Comparison of ENCODE assay signal across 22 mouse cellular contexts in the genomic region with DNA sequence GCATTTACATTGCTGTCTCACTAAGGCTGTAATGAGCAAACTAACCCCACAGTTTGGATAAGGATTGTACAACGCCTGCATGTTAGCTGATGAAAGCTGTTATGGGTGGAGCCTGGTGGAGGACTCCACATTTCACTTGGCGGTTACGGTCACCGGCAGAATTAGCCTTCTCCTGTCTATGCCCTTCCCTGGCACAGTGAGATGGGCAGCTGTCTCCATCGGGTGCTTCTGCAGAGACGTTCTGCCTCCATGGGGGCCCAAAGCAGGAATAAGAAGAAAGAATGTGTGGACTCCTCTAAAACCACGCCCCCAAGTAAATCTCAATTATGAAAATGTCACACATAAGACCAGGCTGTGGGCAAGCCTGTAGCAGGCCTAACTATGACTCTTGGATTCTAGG. TPM values are rescaled to one million over a fixed set of nuclear protein-coding genes. Genes with fewer than 3 reads are reported as not detected.
DNase-seq lines count a peak whose midpoint lies in the region; ATAC-seq and TF ChIP-seq lines count a peak whose summit lies in the region.
"Had no signal": no experiment of that assay in that cellular context is flagged by ENCODE, and none has a peak within 500 bp of the region (broad histone marks: within the 10 kb centered on the region; RNA-seq: fewer than 3 reads in every experiment).

No protein-coding gene starts in this region.

- no peak overlapping the region for H3K4me3 ChIP-seq in heart, adult 2 months
- H3K4me3 ChIP-seq in liver, embryonic 12.5 days: no peak overlapping the region
- H3K4me3 ChIP-seq in liver, embryonic 11.5 days (ENCODE audit: low read depth, low read length): no peak overlapping the region
- H3K4me3 ChIP-seq: embryonic facial prominence, embryonic 10.5 days; forebrain, embryonic 13.5 days; heart, embryonic 15.5 days; hindbrain, embryonic 13.5 days had no signal

- H3K4me1 ChIP-seq in heart, adult 2 months (ENCODE audit: control insufficient read depth, insufficient read depth, low read length): no peaks in the 10 kb centered on the region
- peaks cover 27% of the 10 kb centered on the region for H3K4me1 ChIP-seq in liver, embryonic 12.5 days
- H3K4me1 ChIP-seq in liver, embryonic 11.5 days (replicated peaks; ENCODE audit: control insufficient read depth, insufficient read depth, low read length): 0 out of 2 replicates have a peak, but pooled peaks cover 2% of the 10 kb centered on the region
- H3K4me1 ChIP-seq: embryonic facial prominence, embryonic 10.5 days; forebrain, embryonic 13.5 days; heart, embryonic 15.5 days; hindbrain, embryonic 13.5 days had no signal

- 76% methylated on average over 7 of the region's 7 CpGs for WGBS in heart, adult 2 months
- WGBS in liver, embryonic 12.5 days (ENCODE audit: insufficient replicate concordance): 63% methylated on average over 7 of the region's 7 CpGs
- WGBS in liver, embryonic 11.5 days: 72% methylated on average over 7 of the region's 7 CpGs

- no peak for TF ChIP-seq EP300 in heart, adult 2 months (IDR thresholded peaks at IDR 0.05; ENCODE audit: insufficient read depth, low read depth, low read length)

- ATAC-seq in liver, embryonic 12.5 days: no peak
- no peak for ATAC-seq in liver, embryonic 11.5 days (replicated peaks; ENCODE audit: low FRiP score)
- ATAC-seq in megakaryocyte progenitor cell, adult 5-6 weeks (replicated peaks; ENCODE audit: poor library complexity): peak; percentile 20; the same call in 1 of the 2 replicates
- ATAC-seq: forebrain, embryonic 13.5 days; forebrain, postnatal 0 days; hindbrain, postnatal 0 days had no signal

- H3K79me2 ChIP-seq in heart, adult 2 months (replicated peaks; ENCODE audit: control insufficient read depth, insufficient read depth, low read length): no peaks in the 10 kb centered on the region

- TF ChIP-seq CTCF in heart, adult 2 months (IDR thresholded peaks at IDR 0.05): no peak

- H3K4me2 ChIP-seq in liver, embryonic 12.5 days: peak overlapping the region; percentile 22; the same call in 1 of the 2 replicates
- no peak overlapping the region for H3K4me2 ChIP-seq in liver, embryonic 11.5 days
- H3K4me2 ChIP-seq: forebrain, embryonic 13.5 days; heart, embryonic 15.5 days; hindbrain, embryonic 13.5 days had no signal

- TF ChIP-seq POLR2A in heart, adult 2 months (IDR thresholded peaks at IDR 0.05; ENCODE audit: insufficient read depth, low read depth, low read length): no peak

- no peaks in the 10 kb centered on the region for H3K36me3 ChIP-seq in heart, adult 2 months (ENCODE audit: control insufficient read depth, insufficient read depth, low read length)
- no peaks in the 10 kb centered on the region for H3K36me3 ChIP-seq in liver, embryonic 12.5 days
- no peaks in the 10 kb centered on the region for H3K36me3 ChIP-seq in liver, embryonic 11.5 days (ENCODE audit: control insufficient read depth, insufficient read depth, low read length)
- H3K36me3 ChIP-seq: embryonic facial prominence, embryonic 10.5 days; heart, embryonic 15.5 days; hindbrain, embryonic 13.5 days had no signal

- H3K9ac ChIP-seq in heart, adult 2 months (ENCODE audit: low read depth, low read length): no peak overlapping the region
- no peak overlapping the region for H3K9ac ChIP-seq in liver, embryonic 12.5 days
- no peak overlapping the region for H3K9ac ChIP-seq in liver, embryonic 11.5 days (ENCODE audit: low read depth, low read length)
- H3K9ac ChIP-seq: forebrain, embryonic 13.5 days; forebrain, postnatal 0 days; heart, embryonic 15.5 days; hindbrain, embryonic 13.5 days had no signal

- no peaks in the 10 kb centered on the region for H3K9me3 ChIP-seq in liver, embryonic 12.5 days (replicated peaks)
- H3K9me3 ChIP-seq in liver, embryonic 11.5 days (ENCODE audit: control insufficient read depth, low read length): no peaks in the 10 kb centered on the region
- H3K9me3 ChIP-seq: embryonic facial prominence, embryonic 10.5 days; forebrain, embryonic 13.5 days; heart, embryonic 15.5 days; hindbrain, embryonic 13.5 days had no signal

- DNase-seq in heart, adult 11 months: peak; percentile 37
- no peak for DNase-seq in heart, adult 2 months
- DNase-seq in liver, embryonic 11.5 days (ENCODE audit: low spot score): no peak
- no peak for DNase-seq in left cerebral cortex, postnatal 10 days (ENCODE audit: extremely low spot score in 1 of 2, low spot score in 2 of 2)
- no peak for DNase-seq in heart, adult 8-10 months (ENCODE audit: low spot score)
- DNase-seq: adrenal gland, postnatal 14 days; cerebellum, adult 11-12 months; cerebellum, adult 9-11 months; forebrain, postnatal 0 days; gastrocnemius, postnatal 36 days; heart, postnatal 14 days had no signal

- no peaks in the 10 kb centered on the region for H3K27me3 ChIP-seq in heart, adult 2 months (ENCODE audit: control insufficient read depth, insufficient read depth, low read length)
- H3K27me3 ChIP-seq in liver, embryonic 12.5 days (replicated peaks): peaks cover 8% of the 10 kb centered on the region; the same call in 1 of the 2 replicates
- H3K27me3 ChIP-seq in liver, embryonic 11.5 days (replicated peaks; ENCODE audit: control insufficient read depth, insufficient read depth, low read length): no peaks in the 10 kb centered on the region
- H3K27me3 ChIP-seq: CH12.LX; forebrain, embryonic 13.5 days had no signal

- intact Hi-C loops in heart, adult 2 months (cut with DNase I): loop anchor here (1.0 kb wide), 1 partner anchor 25 kb away; no protein-coding TSS in a partner anchor
- intact Hi-C loops in left cerebral cortex, postnatal 10 days (cut with DNase I): loop anchor here (5.0 kb wide), 2 partner anchors 51 to 59 kb away; partner anchors contain the start of gene Abcc4

- no peak overlapping the region for H3K27ac ChIP-seq in heart, adult 2 months
- no peak overlapping the region for H3K27ac ChIP-seq in liver, embryonic 12.5 days
- no peak overlapping the region for H3K27ac ChIP-seq in liver, embryonic 11.5 days (ENCODE audit: low read depth, low read length)
- H3K27ac ChIP-seq: embryonic facial prominence, embryonic 10.5 days; forebrain, embryonic 13.5 days; heart, embryonic 15.5 days; hindbrain, embryonic 13.5 days; hindbrain, postnatal 0 days had no signal

RNA-seq across cellular contexts. Expression of gene Cldn10, which starts 21.8 kb away (rescaled TPM):
- total RNA-seq in heart, adult 2 months (2021): under 1 TPM in 1 of 2 experiments, not detected in 1; 0.09 TPM
- polyA plus RNA-seq in heart, adult 2 months (2012; rRNA removed): 0.20 and 0.72 TPM in 2 replicates
- polyA plus RNA-seq in liver, embryonic 12.5 days (2016; fragmentation: Nextera tagmentation; extraction: Ambion mirVana): 0.17 and 0.30 TPM in 2 replicates
- 0.30 and 0.47 TPM in 2 replicates for polyA plus RNA-seq in liver, embryonic 11.5 days (2014; fragmentation: Nextera tagmentation; extraction: Ambion mirVana)
- 0.10 TPM in 1 of 2 replicates, not detected in the other for total RNA-seq in megakaryocyte progenitor cell, adult 5-6 weeks (2015)
- 0.14 TPM in 1 of 2 replicates, not detected in the other for total RNA-seq in megakaryocyte progenitor cell, adult 5-6 weeks (2017)
- 10 to 100 TPM; 16.1 to 18.4 TPM for total RNA-seq in left cerebral cortex, postnatal 10 days (2021)
- total RNA-seq in heart, adult 8-10 months (2022): under 1 TPM in 2 of 4 experiments, not detected in 2; 0.16 to 0.23 TPM
- total RNA-seq: CH12.LX; gastrocnemius, adult 8-10 months; gastrocnemius, postnatal 36 days; hematopoietic stem cell, adult 5-6 weeks had no signal
- polyA plus RNA-seq: C2C12 had no signal

RNA-seq across cellular contexts. Expression of gene Abcc4, which starts 59.9 kb away (rescaled TPM):
- total RNA-seq in heart, adult 2 months (2021): 1 to 10 TPM; 9.1 to 9.8 TPM
- 5.7 and 7.4 TPM in 2 replicates for polyA plus RNA-seq in heart, adult 2 months (2012; rRNA removed)
- polyA plus RNA-seq in liver, embryonic 12.5 days (2016; fragmentation: Nextera tagmentation; extraction: Ambion mirVana): 3.0 and 3.4 TPM in 2 replicates
- 4.5 and 5.8 TPM in 2 replicates for polyA plus RNA-seq in liver, embryonic 11.5 days (2014; fragmentation: Nextera tagmentation; extraction: Ambion mirVana)
- total RNA-seq in megakaryocyte progenitor cell, adult 5-6 weeks (2015): 38.3 and 41.5 TPM in 2 replicates
- total RNA-seq in megakaryocyte progenitor cell, adult 5-6 weeks (2017): 33.7 and 37.0 TPM in 2 replicates
- 1 to 10 TPM; 4.8 to 6.4 TPM for total RNA-seq in left cerebral cortex, postnatal 10 days (2021)
- 1 to 10 TPM; 7.4 to 9.9 (median 8.5) TPM for total RNA-seq in heart, adult 8-10 months (2022)

Comparison
In these comparisons a context has a peak if more than half of its experiments do, and no peak if none do; other contexts are left out.
1. RNA of gene Cldn10, which starts 21.8 kb away (total RNA-seq): 16.1 to 18.4 TPM in left cerebral cortex, postnatal 10 days; 0.16 to 0.23 TPM in heart, adult 8-10 months, 0.09 TPM in heart, adult 2 months and 0.10 to 0.14 TPM in megakaryocyte progenitor cell, adult 5-6 weeks; every median in the first group is over 10 times any median in the second.